Mouse (Mus musculus) E14TG2a.4 (cell line): ENCODE measurements around the gene Dhx40.

Experiments
- H3K27me3 ChIP-seq: 2 replicates; pipeline ENCODE4 v1.6.1; 2014; ENCODE audit warnings: low read length, control low read depth; ENCODE audit not compliant: insufficient read depth
- H3K36me3 ChIP-seq: 2 replicates; pipeline ENCODE4 v1.6.1; 2014; ENCODE audit warnings: low read length, control low read depth; ENCODE audit not compliant: insufficient read depth
- H3K4me1 ChIP-seq: replicated peaks from 2 replicates; pipeline ENCODE4 v1.6.1; 2014; ENCODE audit warnings: low read depth, low read length, control low read depth
- H3K4me3 ChIP-seq: replicated peaks from 2 replicates; pipeline ENCODE4 v1.5.1; 2014; ENCODE audit warnings: mild to moderate bottlenecking, low read length
- H3K9me3 ChIP-seq: 2 replicates; pipeline ENCODE4 v1.6.1; 2014; ENCODE audit warnings: low read length, control low read depth
- CTCF ChIP-seq: conservative IDR thresholded peaks from 2 replicates; pipeline ENCODE4 v1.5.1; 2014; ENCODE audit warnings: low read length
- NANOG ChIP-seq: IDR thresholded peaks from 2 replicates; pipeline ENCODE4 v1.6.1; 2014; ENCODE audit warnings: borderline replicate concordance, low read length, mixed read lengths
- POU5F1 ChIP-seq: IDR thresholded peaks from 2 replicates; pipeline ENCODE4 v1.6.1; 2014; ENCODE audit warnings: low read length, borderline replicate concordance

The Dhx40 gene

GRCm38 (mm10) chr11:86737301-86738000 is 70.1 kb downstream of the Dhx40 start:
- H3K4me3 ChIP-seq, result no peak overlapping the region
- H3K27me3 ChIP-seq, result no peaks in the 10 kb centered on the region
- TF ChIP-seq CTCF (no peak), POU5F1 (no peak), NANOG (no peak)
- peaks cover 43% of the 10 kb centered on the region for H3K36me3 ChIP-seq
- no peaks in the 10 kb centered on the region for H3K9me3 ChIP-seq
- H3K4me1 ChIP-seq, result peaks cover 32% of the 10 kb centered on the region

- Histone ChIP-seq H3K4me1 (peaks cover 15% of the 10 kb centered on the region), H3K27me3 (no peaks in the 10 kb centered on the region), H3K9me3 (no peaks in the 10 kb centered on the region), H3K36me3 (peaks cover 61% of the 10 kb centered on the region), H3K4me3 (no peak overlapping the region)
- TF ChIP-seq POU5F1, result no peak
- TF ChIP-seq NANOG, result no peak
- TF ChIP-seq CTCF, result no peak
These were observed 72.6 kb downstream of the Dhx40 start for GRCm38 (mm10) chr11:86734993-86735392.

GRCm38 (mm10) chr11:86734241-86734939 is 73.2 kb downstream of the Dhx40 start:
- Histone ChIP-seq H3K27me3 (no peaks in the 10 kb centered on the region), H3K9me3 (no peaks in the 10 kb centered on the region), H3K4me1 (peaks cover 15% of the 10 kb centered on the region), H3K36me3 (peaks cover 66% of the 10 kb centered on the region), H3K4me3 (no peak overlapping the region)
- TF ChIP-seq NANOG, result no peak

- TF ChIP-seq POU5F1 (no peak), NANOG (no peak), CTCF (no peak)
- H3K36me3 ChIP-seq, result peaks cover 87% of the 10 kb centered on the region
- H3K4me3 ChIP-seq, result no peak overlapping the region
- no peaks in the 10 kb centered on the region for H3K27me3 ChIP-seq
- H3K9me3 ChIP-seq, result no peaks in the 10 kb centered on the region
- H3K4me1 ChIP-seq, result no peaks in the 10 kb centered on the region
These were observed 76.1 kb downstream of the Dhx40 start for GRCm38 (mm10) chr11:86731443-86731842.

GRCm38 (mm10) chr11:86725607-86726006 is 81.9 kb downstream of the Dhx40 start:
- Histone ChIP-seq H3K4me3 (no peak overlapping the region), H3K27me3 (no peaks in the 10 kb centered on the region), H3K9me3 (no peaks in the 10 kb centered on the region), H3K4me1 (no peaks in the 10 kb centered on the region), H3K36me3 (peaks cover 87% of the 10 kb centered on the region)
- no peak for TF ChIP-seq NANOG
- no peak for TF ChIP-seq POU5F1
- TF ChIP-seq CTCF, result no peak

GRCm38 (mm10) chr11:86724982-86725381 is 82.6 kb downstream of the Dhx40 start:
- TF ChIP-seq POU5F1 (no peak), CTCF (no peak), NANOG (no peak)
- peaks cover 88% of the 10 kb centered on the region for H3K36me3 ChIP-seq
- no peaks in the 10 kb centered on the region for H3K27me3 ChIP-seq
- H3K4me3 ChIP-seq, result no peak overlapping the region
- no peaks in the 10 kb centered on the region for H3K4me1 ChIP-seq
- H3K9me3 ChIP-seq, result no peaks in the 10 kb centered on the region

GRCm38 (mm10) chr11:86724004-86724403 is 83.5 kb downstream of the Dhx40 start:
- no peaks in the 10 kb centered on the region for H3K9me3 ChIP-seq
- TF ChIP-seq NANOG, result no peak

GRCm38 (mm10) chr11:86719390-86719789 is 88.2 kb downstream of the Dhx40 start:
- Histone ChIP-seq H3K9me3 (no peaks in the 10 kb centered on the region), H3K27me3 (no peaks in the 10 kb centered on the region), H3K4me1 (no peaks in the 10 kb centered on the region), H3K4me3 (no peak overlapping the region), H3K36me3 (peaks cover 89% of the 10 kb centered on the region)
- TF ChIP-seq CTCF (no peak), POU5F1 (no peak), NANOG (no peak)

More at GRCm38 (mm10) chr11:86724004-86724403, 83.5 kb downstream of the Dhx40 start:
- Histone ChIP-seq H3K36me3 (peaks cover 90% of the 10 kb centered on the region), H3K27me3 (no peaks in the 10 kb centered on the region), H3K4me3 (no peak overlapping the region), H3K4me1 (no peaks in the 10 kb centered on the region)
